Mouse (Mus musculus): ENCODE measurements at regions not wholly inside any gene's neighbourhood (a gene's known extent, or its start where the extent isn't known, plus 50 kb on each side); places are given as distances from the start of the nearest gene placed in this dataset.

DNA sequence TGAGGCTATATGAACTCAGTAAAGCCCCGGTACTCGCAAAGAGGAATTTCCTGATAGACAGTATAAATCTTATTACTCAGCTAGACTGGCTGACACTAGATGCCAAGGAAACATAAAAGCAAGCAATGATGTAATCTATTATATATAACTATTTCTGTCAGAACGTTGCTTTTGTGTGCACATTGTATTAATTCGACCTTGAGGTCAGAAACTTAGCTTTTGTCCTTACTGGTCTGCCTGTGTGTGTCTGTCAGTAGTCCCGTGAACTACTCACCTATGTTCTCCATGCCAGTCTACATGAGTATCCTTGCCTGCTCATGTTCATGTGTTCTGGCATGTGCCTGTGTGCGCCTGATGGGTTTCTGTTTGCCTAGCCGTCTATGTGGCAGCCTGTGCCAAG lies 70.5 kb downstream of the Tmx1 start:
- Histone ChIP-seq H3K4me1 (ENCODE audit: control insufficient read depth, insufficient read depth, insufficient read length, low read length) (no peaks in the 10 kb centered on the region), H3K27ac (replicated peaks; ENCODE audit: low read depth, low read length) (no peak overlapping the region), H3K4me3 (ENCODE audit: insufficient read depth, low read depth, low read length) (no peak overlapping the region)

DNA sequence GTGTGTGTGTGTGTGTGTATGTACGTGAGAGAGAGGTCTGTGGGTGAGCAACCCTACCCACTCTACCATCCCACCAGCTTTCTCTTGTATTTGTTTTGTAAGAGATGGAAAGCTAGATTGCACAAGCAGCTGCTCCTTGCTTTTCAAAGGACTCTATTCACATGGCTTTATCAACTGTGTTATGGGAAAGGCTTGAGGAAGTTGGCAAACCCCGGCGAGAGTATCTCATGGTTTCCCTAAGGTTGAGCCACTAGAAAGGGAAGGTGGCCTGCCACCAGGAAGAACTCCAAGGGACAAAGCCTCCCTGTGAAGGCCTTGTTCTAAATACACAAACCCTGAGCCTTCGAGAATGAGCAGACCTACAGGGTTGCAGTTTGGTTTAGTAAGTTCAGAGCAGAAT lies 71.8 kb downstream of the Tmx1 start:
- Histone ChIP-seq H3K4me1 (ENCODE audit: control insufficient read depth, insufficient read depth, insufficient read length, low read length) (no peaks in the 10 kb centered on the region), H3K27ac (replicated peaks; ENCODE audit: low read depth, low read length) (no peak overlapping the region), H3K4me3 (ENCODE audit: insufficient read depth, low read depth, low read length) (no peak overlapping the region)

DNA sequence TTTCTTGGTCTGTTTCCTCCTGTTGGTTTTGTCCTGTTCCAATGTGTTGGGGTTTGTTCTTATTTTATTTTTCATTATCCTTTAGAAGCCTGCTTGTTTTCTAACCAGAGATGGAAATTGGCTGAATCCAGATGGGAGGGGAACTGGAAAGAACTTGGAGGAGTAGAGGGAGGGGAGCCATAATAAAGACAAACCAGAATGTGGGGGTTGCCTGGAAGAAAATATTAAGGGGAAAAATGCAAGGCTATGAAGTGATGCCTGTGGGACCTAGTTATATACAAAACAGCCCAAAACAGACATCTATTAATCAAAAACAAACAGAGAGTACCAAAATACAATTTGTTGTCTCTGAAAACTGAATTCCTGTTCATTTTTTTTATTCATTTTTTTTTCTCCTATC lies 78.8 kb downstream of the Tmx1 start:
- no peak overlapping the region for H3K27ac ChIP-seq (replicated peaks; ENCODE audit: low read depth, low read length)
- H3K4me1 ChIP-seq (ENCODE audit: control insufficient read depth, insufficient read depth, insufficient read length, low read length), result no peaks in the 10 kb centered on the region
- no peak overlapping the region for H3K4me3 ChIP-seq (ENCODE audit: insufficient read depth, low read depth, low read length)

DNA sequence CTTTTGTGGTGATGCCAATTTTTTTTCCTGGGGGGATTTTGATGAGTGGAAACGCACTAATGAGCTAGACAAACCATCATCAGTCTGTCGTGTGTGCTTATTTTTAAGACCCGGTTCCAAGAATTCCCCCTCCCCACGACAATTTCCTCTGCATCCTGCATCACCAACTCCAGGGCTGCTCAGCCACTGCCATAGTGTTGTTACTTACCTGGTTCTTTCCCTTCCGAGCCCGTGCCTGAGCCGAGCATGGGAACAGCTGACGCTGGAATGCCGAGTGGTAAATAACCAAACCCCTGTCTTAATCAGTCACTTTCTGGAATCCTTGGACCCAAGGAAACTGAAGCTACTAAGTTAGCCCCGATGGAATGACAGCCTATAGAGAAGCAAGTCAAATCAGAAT lies 79.3 kb downstream of the Tmx1 start:
- Histone ChIP-seq H3K4me1 (ENCODE audit: control insufficient read depth, insufficient read depth, insufficient read length, low read length) (no peaks in the 10 kb centered on the region), H3K27ac (replicated peaks; ENCODE audit: low read depth, low read length) (peak overlapping the region; percentile 35; the same call in 1 of the 2 replicates), H3K4me3 (ENCODE audit: insufficient read depth, low read depth, low read length) (no peak overlapping the region)

DNA sequence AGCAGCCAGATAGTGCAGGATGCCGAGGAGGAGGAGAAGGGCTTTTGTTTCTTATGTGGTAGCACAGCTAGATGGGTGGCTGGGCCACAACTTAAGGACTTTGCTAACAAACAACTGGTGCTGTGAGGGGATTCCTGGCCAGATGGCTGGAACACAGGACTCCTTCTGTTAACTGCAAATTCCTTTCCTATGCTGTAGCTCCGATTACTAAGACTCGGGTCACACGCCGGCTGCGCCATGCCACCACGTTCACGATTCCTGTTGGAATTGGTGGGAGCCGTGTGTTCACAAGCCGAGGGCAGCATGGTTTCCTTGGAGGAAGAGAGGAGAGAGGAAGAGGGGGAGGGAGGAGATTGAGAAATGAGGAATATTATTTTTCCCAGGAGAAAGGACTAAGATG lies 79.9 kb downstream of the Tmx1 start:
- H3K27ac ChIP-seq (replicated peaks; ENCODE audit: low read depth, low read length), result peak overlapping the region; percentile 35; the same call in 1 of the 2 replicates
- no peaks in the 10 kb centered on the region for H3K4me1 ChIP-seq (ENCODE audit: control insufficient read depth, insufficient read depth, insufficient read length, low read length)
- no peak overlapping the region for H3K4me3 ChIP-seq (ENCODE audit: insufficient read depth, low read depth, low read length)

DNA sequence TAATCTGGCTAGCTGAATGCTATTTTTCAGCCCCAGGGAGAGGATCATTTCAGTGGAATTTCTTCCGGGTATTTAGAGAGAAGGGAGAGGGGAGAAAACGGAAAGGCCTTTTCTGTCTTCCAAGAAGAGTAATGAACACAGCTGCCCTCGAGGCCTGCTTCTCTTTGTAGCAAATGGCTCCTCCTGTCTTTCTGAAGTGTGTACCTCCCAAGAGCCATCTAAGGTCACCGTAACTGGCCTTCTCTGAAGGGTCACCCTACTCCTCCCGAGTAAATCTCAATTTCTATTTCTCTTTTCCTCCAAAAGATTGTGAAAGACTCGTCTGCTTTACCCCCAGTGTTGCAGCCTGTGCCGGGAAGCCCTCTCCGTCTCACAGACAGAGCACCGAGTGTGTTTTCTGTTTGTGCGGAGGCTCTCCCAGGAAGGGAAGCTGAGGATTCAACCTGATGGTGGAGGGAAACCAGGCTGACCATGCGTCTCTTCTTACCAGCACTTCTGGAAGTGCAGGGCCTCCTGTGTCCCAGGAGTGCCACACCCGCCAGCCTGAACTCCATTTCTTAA lies 80.6 kb downstream of the Tmx1 start:
- H3K4me3 ChIP-seq (ENCODE audit: insufficient read depth, low read depth, low read length), result no peak overlapping the region
- no peaks in the 10 kb centered on the region for H3K4me1 ChIP-seq (ENCODE audit: control insufficient read depth, insufficient read depth, insufficient read length, low read length)
- peak overlapping the region; percentile 51 for H3K27ac ChIP-seq (replicated peaks; ENCODE audit: low read depth, low read length)

DNA sequence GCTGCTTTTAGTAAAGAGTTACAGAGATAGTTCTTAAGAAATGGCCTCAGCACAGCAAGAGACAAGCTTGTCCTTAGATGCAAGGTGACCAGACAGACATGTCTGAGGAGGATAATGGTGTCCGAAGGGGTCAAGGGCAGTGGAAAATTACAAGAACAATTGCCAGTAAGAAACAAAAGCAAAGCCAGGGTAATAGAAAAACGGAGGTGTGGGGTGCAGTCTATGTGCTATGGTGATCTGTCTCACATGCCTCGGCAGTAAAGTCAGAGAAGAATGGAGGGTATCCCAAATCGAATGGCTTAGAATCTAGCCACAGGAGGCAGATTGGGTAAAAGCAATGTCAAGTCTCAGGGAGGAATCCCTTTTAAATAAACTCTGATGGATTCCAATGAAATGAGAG lies 86.2 kb downstream of the Tmx1 start:
- Histone ChIP-seq H3K27ac (replicated peaks; ENCODE audit: low read depth, low read length) (no peak overlapping the region), H3K4me1 (ENCODE audit: control insufficient read depth, insufficient read depth, insufficient read length, low read length) (no peaks in the 10 kb centered on the region), H3K4me3 (ENCODE audit: insufficient read depth, low read depth, low read length) (no peak overlapping the region)

DNA sequence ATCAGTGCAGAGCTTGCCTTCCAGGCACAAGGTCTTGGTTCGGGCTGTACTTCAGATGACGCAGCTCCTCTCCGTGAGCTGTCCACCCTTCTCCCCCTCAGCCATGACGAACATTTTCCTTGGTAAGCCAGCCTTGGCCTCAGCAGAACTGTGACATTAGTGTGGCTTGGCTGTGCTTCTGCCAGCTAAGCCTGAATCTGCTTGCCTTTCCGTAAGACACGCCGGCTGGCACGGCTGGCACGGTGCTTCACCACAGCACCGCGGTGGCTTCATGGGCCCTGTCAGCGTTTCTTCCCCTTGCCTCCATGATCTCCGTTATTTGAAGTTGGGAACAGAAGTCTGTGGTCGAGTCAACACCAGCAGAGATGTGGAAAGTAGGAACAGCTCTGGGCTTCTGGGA lies 87.0 kb downstream of the Tmx1 start:
- Histone ChIP-seq H3K27ac (replicated peaks; ENCODE audit: low read depth, low read length) (no peak overlapping the region), H3K4me3 (ENCODE audit: insufficient read depth, low read depth, low read length) (no peak overlapping the region), H3K4me1 (ENCODE audit: control insufficient read depth, insufficient read depth, insufficient read length, low read length) (0 out of 2 replicates have a peak, but pooled peaks cover 2% of the 10 kb centered on the region)

DNA sequence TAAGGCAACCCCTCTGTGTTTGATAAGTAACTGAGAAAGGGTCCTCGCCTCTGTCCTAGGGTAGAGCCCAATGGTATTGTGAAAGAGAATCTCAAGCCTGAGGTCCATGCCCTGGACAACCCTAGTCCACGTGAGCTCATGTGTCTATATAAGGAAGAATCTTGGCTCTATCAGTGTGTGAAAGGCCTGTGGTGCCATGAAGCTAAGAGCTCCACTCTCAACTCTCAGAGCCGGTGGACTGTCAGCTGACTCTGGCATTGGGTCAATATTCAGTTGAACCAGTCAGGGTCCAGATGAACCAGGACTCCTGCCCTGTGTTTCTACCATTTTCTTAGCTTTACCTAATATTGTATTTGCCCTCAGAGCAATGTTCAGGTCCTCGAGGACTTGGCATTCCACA lies 88.5 kb downstream of the Tmx1 start:
- Histone ChIP-seq H3K4me3 (ENCODE audit: insufficient read depth, low read depth, low read length) (no peak overlapping the region), H3K27ac (replicated peaks; ENCODE audit: low read depth, low read length) (no peak overlapping the region), H3K4me1 (ENCODE audit: control insufficient read depth, insufficient read depth, insufficient read length, low read length) (0 out of 2 replicates have a peak, but pooled peaks cover 2% of the 10 kb centered on the region)

DNA sequence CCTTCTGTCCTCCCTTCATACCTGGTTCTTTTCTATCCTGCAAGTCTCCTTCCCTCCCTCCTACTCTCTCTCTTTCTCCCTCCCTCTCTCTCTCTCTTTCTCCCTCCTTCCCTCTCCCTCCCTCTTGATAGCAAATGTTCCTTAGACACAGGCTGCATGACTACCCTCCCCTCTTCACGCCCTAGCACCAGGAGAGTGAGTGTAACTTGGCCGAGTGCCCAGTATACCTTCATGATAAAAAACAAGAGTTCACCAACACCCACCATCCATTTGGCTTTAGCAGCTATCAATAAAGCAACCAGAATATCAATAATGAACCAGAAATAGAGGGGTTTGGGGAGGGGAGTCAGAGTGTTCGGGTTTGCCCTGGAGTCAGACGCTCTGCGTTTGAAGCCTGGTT lies 90.4 kb downstream of the Tmx1 start:
- no peak overlapping the region for H3K4me3 ChIP-seq (ENCODE audit: insufficient read depth, low read depth, low read length)
- 0 out of 2 replicates have a peak, but pooled peaks cover 2% of the 10 kb centered on the region for H3K4me1 ChIP-seq (ENCODE audit: control insufficient read depth, insufficient read depth, insufficient read length, low read length)
- no peak overlapping the region for H3K27ac ChIP-seq (replicated peaks; ENCODE audit: low read depth, low read length)

DNA sequence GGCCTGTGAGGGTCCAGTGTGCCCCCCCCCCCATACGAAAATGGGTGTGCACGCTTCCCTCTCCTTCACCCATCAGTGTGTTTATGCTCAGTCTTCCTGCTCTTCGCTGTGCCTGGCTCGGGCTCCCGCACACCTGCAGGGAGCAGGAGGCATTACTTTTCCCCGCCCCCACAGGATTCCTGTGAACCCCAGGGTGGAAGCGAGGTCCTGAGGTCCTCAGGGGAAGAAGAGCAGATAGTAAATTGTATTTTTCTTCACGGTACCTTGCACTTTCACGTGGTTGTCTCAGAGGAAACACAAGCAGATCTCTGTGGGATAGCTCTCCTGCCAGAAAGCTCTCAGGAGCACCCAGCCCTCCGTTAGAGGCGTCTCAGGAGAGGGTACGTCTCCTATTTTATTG lies 91.4 kb downstream of the Tmx1 start:
- Histone ChIP-seq H3K4me1 (ENCODE audit: control insufficient read depth, insufficient read depth, insufficient read length, low read length) (0 out of 2 replicates have a peak, but pooled peaks cover 2% of the 10 kb centered on the region), H3K4me3 (ENCODE audit: insufficient read depth, low read depth, low read length) (no peak overlapping the region), H3K27ac (replicated peaks; ENCODE audit: low read depth, low read length) (no peak overlapping the region)

DNA sequence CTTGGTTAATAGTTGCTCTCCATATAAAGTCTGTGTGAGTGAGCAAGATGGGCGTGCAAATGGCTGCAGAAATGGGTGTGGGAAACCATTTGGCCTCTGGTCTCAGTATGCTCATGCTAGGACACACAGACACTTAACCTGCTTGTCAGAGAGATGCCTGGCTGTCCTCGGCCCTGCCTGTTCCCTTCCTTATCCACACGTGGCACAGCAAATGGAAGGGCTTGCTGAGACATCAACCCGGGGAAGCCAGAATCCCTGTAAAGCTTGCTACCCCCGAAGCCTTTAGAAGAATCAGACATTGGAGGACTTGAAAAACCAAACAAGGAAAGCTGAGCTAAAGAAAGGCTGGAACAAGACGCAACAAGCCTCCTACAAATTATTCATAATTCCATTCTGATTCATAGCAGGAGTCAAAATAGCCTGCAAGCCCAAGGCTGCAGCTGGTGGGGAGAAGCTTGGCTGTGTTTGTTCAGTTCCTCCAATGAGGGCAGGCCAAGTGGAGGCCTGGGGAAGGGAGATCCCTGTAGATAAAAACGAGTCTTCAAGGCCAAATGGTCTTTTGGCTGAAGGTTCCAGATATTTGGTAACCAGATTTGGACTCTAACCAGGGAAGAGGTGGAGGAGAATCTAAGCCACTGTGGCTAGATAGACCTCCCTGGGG lies 92.1 kb downstream of the Tmx1 start:
- H3K4me3 ChIP-seq (ENCODE audit: insufficient read depth, low read depth, low read length), result no peak overlapping the region
- H3K27ac ChIP-seq (replicated peaks; ENCODE audit: low read depth, low read length), result peak overlapping the region; percentile 66
- 0 out of 2 replicates have a peak, but pooled peaks cover 2% of the 10 kb centered on the region for H3K4me1 ChIP-seq (ENCODE audit: control insufficient read depth, insufficient read depth, insufficient read length, low read length)

DNA sequence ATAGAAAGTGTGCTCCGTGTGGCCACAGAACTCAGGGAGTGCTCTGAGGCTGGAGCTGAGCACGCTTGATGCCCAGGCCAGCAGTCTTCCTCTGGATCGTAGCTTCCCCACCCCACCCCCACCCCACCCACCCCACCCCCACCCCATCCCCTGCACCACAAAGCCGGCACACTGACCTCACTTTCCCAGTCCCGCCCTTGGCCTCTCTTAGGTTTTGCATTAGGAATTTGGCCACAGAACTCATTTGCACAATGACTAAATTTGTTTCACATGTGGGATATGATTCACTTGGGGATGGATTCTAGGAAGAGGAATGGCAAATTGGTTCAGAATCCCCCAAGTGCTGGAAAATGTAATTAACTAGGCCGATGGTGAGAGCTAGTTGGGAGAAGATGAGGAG lies 94.3 kb downstream of the Tmx1 start:
- Histone ChIP-seq H3K27ac (replicated peaks; ENCODE audit: low read depth, low read length) (no peak overlapping the region), H3K4me1 (ENCODE audit: control insufficient read depth, insufficient read depth, insufficient read length, low read length) (0 out of 2 replicates have a peak, but pooled peaks cover 2% of the 10 kb centered on the region), H3K4me3 (ENCODE audit: insufficient read depth, low read depth, low read length) (no peak overlapping the region)

DNA sequence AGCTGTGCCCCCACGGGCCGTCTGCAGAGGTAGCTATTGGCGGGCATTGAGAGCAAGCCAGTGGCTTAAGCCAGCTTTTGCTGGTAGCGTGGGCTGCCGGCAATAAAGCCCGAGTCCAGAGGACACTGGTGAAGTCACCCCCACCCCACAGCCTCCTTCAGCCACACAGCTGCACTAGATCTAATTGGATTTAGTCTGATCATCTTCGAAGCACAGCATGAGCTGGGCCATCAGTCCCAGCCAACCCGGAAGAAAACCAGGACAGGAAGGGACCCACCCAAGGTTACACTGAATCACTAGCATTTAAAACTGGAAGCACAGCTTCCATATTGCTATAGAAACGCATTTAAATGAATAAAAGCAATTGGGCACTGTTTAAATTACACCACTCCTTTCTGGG lies 96.4 kb downstream of the Tmx1 start:
- H3K4me1 ChIP-seq (ENCODE audit: control insufficient read depth, insufficient read depth, insufficient read length, low read length), result 0 out of 2 replicates have a peak, but pooled peaks cover 2% of the 10 kb centered on the region
- H3K27ac ChIP-seq (replicated peaks; ENCODE audit: low read depth, low read length), result no peak overlapping the region
- H3K4me3 ChIP-seq (ENCODE audit: insufficient read depth, low read depth, low read length), result no peak overlapping the region

DNA sequence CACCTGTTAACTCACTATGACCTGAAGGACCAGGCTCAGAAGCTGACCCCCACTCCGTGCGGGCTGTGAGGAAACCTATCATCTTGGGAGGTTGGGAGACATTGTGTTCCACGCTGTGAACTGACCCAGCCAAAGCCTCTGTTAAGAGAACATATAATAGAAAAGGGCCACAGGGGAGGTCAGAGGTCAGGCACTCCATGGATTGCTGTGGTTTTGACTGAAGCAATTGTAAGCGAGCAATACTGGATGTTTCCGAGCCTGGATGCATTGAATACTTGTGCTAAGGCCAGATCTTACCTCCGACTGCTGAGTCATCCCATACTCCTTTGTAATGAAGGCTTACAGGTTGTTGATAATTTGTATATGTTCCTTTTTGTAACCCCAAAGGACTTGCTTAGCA lies 101.0 kb downstream of the Tmx1 start:
- Histone ChIP-seq H3K4me3 (ENCODE audit: insufficient read depth, low read depth, low read length) (no peak overlapping the region), H3K27ac (replicated peaks; ENCODE audit: low read depth, low read length) (no peak overlapping the region), H3K4me1 (ENCODE audit: control insufficient read depth, insufficient read depth, insufficient read length, low read length) (no peaks in the 10 kb centered on the region)

DNA sequence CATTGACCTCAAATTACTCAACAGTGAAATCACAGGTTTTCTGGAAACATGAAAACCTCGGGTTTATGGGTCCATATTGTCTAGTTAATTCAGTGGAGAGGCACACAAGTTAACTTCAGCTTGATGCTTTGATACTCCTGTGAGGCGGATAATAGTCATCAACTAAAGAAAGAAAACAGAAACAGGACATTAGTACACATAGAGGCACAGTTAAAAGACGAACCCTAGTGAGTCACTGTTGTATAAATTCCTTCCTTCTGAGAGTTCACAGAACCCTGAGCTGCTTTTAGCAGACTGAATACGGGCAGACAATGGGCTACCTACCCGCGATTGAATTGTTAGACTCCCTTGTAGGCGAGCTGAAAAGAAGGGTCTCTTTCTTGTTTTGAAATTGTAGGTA lies 101.7 kb downstream of the Tmx1 start:
- H3K4me3 ChIP-seq (ENCODE audit: insufficient read depth, low read depth, low read length), result no peak overlapping the region
- H3K4me1 ChIP-seq (ENCODE audit: control insufficient read depth, insufficient read depth, insufficient read length, low read length), result no peaks in the 10 kb centered on the region
- no peak overlapping the region for H3K27ac ChIP-seq (replicated peaks; ENCODE audit: low read depth, low read length)
